Mouse (Mus musculus) heart, adult 11 months (tissue): ENCODE results near the gene Defb39.
A peak's percentile ranks its signal among the peaks of the same experiment; 100 is the strongest.

Experiments used
- DNase-seq: peaks from one replicate; pipeline ENCODE4 v3.0.0; 2022

Defb39 gene

GRCm38 (mm10) chr8:19064710-19065109, at the start of gene Defb39:
Defb39 (minus strand) TSS chr8:19064810.
- DNase-seq, result no peak

- DNase-seq, result no peak
Measured at GRCm38 (mm10) chr8:19066013-19066412, 1.4 kb upstream of the Defb39 start.

- DNase-seq, result no peak
Measured at GRCm38 (mm10) chr8:19062891-19063290, 1.7 kb downstream of the Defb39 start.

- DNase-seq, result peak; percentile 59
Measured at GRCm38 (mm10) chr8:19045242-19045641, 19.4 kb downstream of the Defb39 start.

GRCm38 (mm10) chr8:19026466-19026865, 38.1 kb downstream of the Defb39 start, which contains the start of gene Defb38:
Defb38 (minus strand) TSS chr8:19026566.
- DNase-seq, result no peak
